Mouse (Mus musculus): ENCODE measurements around the gene Fbll1. TPM values are rescaled to one million over a fixed set of nuclear protein-coding genes. Genes with fewer than 3 reads are reported as not detected.
"Not testable (repeated sequence)": the region's sequence is repeated elsewhere in the genome, so short reads cannot be mapped to it uniquely, and the experiment has no call there.

Gene Fbll1
- total RNA-seq (2015) (not detected in 2 replicates), total RNA-seq (2017) (not detected in 2 replicates)

DNA sequence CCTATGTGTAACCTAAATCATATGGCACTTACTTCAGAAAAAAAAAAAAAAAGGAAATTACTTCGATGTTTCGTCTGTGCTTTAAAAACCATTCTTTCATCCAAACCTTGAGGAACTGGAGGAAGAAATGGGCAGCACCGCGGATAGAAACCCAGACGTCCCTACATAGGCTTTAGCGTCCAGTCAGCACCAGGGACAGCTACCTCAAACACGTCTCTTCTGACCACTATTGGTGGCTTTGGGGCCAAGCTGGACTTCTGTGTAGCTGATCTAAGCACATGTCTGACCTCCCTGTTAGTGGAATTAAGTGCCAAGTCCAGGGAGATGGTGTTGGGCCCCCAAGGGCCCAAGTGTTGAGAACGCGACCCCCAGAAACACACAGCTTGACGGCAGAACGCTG lies at the start of gene Fbll1:
Gene Fbll1, minus strand, starts transcription at position 11 of the 400 bp plus-strand sequence.
- ATAC-seq (ENCODE audit: poor library complexity, severe bottlenecking): no peak

DNA sequence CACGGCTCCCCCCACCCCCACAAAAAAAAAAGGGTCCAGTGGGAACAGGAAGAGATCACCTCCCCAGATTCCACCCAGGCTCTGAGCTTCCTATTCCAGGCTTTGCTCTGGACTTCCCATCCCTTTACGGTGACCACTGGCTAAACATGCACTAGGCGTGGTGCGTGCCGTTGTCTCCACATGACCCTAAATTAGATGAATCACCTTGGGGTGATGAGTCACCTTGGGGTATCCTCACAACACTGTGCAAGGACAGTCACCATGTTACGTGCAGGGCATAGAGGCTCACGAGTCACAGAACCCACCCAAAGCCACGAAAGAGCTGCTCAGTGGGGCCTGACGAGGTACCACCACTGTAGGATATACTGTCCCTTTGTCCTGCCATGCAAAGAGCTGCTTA lies 45.6 kb upstream of the Fbll1 start:
- no peak for ATAC-seq (ENCODE audit: poor library complexity, severe bottlenecking)

DNA sequence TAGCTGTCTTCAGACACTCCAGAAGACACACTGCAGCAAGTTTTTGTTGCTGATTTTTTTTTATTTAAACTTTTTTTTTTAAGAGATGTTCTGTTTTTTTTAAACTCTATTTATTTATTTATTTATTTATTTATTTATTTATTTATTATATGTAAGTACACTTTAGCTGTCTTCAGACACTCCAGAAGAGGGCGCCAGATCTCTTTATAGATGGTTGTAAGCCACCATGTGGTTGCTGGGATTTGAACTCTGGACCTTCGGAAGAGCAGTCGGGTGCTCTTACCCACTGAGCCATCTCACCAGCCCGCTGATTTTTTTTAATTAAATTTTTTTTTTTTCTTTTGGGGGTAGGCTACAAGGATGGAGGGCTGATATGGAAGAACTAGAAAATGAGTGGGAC lies 43.9 kb upstream of the Fbll1 start:
- ATAC-seq (ENCODE audit: poor library complexity, severe bottlenecking): not testable (repeated sequence)

GRCm38 (mm10) chr11:35841738-35842325 lies 43.1 kb upstream of the Fbll1 start:
- ATAC-seq (ENCODE audit: poor library complexity, severe bottlenecking): 0 out of 2 replicates have a peak, but pooled peaks have one; percentile 31

- ATAC-seq (ENCODE audit: poor library complexity, severe bottlenecking): not testable (repeated sequence)
Measured at GRCm38 (mm10) chr11:35840806-35841205, 42.1 kb upstream of the Fbll1 start.

DNA sequence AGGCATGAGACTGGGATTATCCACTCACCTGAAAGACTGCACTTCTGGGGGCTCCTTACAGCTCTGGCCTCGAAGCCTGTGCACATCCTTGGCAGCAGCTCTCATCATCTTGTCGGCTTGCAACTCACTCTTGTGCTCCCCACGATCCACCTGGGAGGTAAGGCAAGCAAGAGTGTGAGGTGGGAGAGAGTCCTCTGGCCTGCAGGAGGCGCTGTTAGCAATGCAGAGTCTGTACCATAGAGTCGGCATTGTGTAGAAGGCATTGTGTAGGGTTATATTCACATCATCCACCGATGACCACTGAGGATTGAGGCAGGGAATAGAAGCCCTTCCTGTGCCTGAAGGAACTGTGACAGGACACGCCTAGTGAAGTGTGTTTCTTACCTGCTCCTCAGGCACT lies 41.6 kb upstream of the Fbll1 start:
- no peak for ATAC-seq (ENCODE audit: poor library complexity, severe bottlenecking)

GRCm38 (mm10) chr11:35838345-35839338 lies 40.0 kb upstream of the Fbll1 start:
- ATAC-seq (ENCODE audit: poor library complexity, severe bottlenecking): peak; percentile 85

DNA sequence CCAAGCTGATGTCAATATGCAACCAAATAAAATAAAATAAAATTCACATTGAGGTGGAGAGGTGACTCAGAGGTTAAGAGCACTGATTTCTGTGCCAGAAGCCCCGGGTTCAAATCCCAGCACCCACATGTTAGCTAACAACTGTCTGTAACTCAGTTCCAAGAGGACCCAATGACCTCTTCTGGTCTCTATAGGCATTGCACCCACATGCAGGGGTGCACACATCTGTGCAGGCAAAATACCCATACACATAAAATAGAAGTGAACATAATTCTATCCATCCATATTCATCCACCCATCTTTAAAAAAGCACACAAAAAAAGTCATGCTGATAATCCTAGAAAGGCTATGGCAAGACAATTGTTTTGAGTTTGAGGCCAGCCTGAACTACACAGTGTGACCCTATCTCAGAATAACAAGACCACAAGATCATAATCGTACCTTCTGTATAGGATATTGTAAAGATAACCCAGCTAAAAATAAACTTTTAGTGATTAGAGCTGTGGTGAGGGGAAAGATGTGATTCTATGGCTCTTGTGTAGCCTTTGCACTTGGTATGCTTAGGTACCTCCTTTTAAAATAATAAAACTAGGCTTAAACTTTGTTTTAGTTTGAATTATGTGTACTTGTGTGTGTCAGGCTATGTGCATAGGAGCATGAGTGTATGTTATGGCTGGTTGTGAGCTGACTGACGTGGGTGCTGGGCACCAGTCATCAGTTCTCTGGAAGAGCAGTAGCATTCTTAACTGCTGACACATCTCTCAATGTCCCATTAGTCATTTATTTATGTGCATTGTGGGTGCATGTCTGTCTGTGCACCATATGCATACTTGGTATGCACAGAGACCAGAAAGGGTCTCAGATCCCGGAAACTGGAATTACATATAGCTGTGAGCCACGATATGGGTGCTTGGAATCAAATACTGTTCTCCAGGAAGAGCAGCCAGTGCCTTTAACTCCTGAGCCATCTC lies 38.8 kb upstream of the Fbll1 start:
- no peak for ATAC-seq (ENCODE audit: poor library complexity, severe bottlenecking)

- peak; percentile 92 for ATAC-seq (ENCODE audit: poor library complexity, severe bottlenecking)
Measured at GRCm38 (mm10) chr11:35834022-35834760, 35.5 kb upstream of the Fbll1 start, which contains the start of gene Rars. TSS of gene Rars (minus strand) at chr11:35834506.

DNA sequence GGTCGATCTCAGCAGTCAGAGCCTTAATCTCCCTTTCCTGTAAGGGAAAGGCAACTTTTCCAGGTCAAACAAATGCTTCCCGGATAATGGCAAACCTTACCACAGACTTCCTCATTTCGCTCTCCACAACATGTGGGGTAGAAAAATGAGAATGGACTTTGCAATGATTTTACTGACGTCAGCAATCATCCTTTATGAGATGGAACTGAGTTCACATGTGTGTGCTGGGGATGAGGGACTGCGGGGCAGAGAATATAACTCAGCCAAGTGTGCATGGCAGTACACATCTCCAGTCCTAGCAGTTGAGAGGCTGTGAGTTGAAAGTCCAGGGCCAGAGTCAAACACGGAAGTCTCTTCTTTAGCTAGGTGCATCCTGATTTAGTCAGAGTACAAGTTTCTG lies 34.6 kb upstream of the Fbll1 start:
- ATAC-seq (ENCODE audit: poor library complexity, severe bottlenecking): no peak

GRCm38 (mm10) chr11:35832139-35832538 lies 33.5 kb upstream of the Fbll1 start:
- ATAC-seq (ENCODE audit: poor library complexity, severe bottlenecking): no peak

GRCm38 (mm10) chr11:35827714-35828113 lies 29.0 kb upstream of the Fbll1 start:
- peak; percentile 100 for ATAC-seq (ENCODE audit: poor library complexity, severe bottlenecking)

- no peak for ATAC-seq (ENCODE audit: poor library complexity, severe bottlenecking)
Measured at GRCm38 (mm10) chr11:35816316-35816715, 17.6 kb upstream of the Fbll1 start.

DNA sequence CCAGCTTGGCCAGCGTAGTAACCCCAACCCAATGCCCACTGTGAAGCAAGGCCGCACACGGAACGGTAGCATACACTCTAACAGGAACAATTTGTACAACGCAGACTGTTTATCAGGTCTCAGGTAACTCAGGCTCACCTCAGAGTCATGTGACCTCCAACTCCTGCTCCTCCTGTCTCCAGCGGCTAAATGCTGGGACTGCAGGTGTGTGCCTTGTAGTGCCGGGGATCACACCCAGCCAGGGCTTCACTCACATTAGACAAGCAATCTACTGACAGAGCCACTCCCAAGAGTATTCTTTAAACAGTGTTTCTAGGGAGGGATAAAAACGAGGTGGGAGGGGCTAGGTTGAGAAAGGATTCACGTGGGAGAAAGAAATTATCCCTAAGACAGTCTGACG lies 12.8 kb upstream of the Fbll1 start:
- ATAC-seq (ENCODE audit: poor library complexity, severe bottlenecking): no peak

GRCm38 (mm10) chr11:35801332-35801731 lies 2.6 kb upstream of the Fbll1 start:
- no peak for ATAC-seq (ENCODE audit: poor library complexity, severe bottlenecking)

GRCm38 (mm10) chr11:35798495-35798820 lies 226 bp downstream of the Fbll1 start:
- ATAC-seq (ENCODE audit: poor library complexity, severe bottlenecking): no peak

DNA sequence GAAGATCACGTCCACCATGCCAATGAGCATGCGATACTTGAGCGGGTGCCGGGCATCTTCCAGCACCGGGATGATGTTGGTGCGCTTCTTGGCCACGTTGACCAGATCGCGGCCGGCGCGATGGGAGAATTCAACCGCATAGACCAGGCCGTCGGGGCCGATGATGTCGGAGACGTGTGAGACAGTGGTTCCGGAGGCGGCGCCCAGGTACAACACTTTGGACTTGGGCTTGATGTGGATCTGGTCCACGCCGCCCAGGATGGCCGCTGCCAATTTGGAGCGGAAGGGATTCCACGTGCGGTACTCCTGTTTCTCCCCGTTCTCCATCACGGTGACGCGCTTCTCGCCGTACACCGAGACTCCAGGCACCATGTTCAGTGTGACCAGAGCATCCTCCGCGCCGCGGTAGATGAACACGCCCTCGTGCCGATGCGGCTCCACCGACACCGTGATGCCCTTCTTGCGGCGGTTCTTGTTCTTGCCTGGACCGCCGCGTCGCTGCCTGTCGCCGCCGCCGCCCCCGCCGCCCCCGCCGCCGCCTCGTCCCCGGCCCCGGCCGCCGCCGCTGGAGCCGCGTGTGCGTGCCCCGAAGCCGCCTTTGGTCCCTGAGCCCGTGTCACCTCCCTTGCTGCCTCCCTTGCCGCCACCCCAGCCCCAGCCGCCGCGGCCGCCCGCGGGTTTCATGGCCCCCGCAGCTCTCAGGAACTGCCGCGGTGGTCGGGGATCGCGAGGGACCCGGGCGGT lies 761 bp downstream of the Fbll1 start:
- ATAC-seq (ENCODE audit: poor library complexity, severe bottlenecking): no peak

GRCm38 (mm10) chr11:35792800-35793199 lies 5.9 kb downstream of the Fbll1 start:
- not testable (repeated sequence) for ATAC-seq (ENCODE audit: poor library complexity, severe bottlenecking)

DNA sequence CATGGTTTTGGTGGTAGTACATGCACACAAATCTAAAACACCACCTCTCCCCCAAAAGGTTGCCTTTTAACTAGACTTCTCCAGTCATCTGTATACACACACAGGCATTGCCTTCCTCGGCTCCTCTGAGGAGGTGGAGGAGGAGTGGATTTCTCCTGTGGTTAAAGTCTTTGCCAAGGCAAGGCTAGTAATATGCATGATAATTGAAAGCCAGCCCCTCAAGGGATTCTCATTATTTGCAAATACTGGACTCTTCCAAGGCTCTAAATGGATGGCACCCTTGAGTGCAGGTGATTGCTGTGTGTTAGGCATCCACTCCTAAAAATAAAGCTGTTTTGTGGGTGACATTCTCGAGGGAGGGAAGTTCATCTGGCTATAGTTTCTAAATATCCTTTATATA lies 10.2 kb downstream of the Fbll1 start:
- no peak for ATAC-seq (ENCODE audit: poor library complexity, severe bottlenecking)
